Mouse (Mus musculus) mature B cell (primary cell): ENCODE measurements around the gene Pbx1.

Source experiments
- in situ Hi-C: fragments of 300-500 bp; cut with MboI; formaldehyde crosslinking; loops from 2 replicates; pipeline ENCODE4 v1.14.3; 2019

Pbx1 gene

GRCm38 (mm10) chr1:168167781-168168180 lies 264.3 kb downstream of the Pbx1 start:
- in situ Hi-C loops, result no loop called here

- in situ Hi-C loops, result no loop called here
These were observed 265.2 kb downstream of the Pbx1 start for GRCm38 (mm10) chr1:168166841-168167240.

GRCm38 (mm10) chr1:168164945-168165344 lies 267.1 kb downstream of the Pbx1 start:
- in situ Hi-C loops, result no loop called here

GRCm38 (mm10) chr1:168163521-168164233 lies 268.4 kb downstream of the Pbx1 start:
- in situ Hi-C loops, result no loop called here

- in situ Hi-C loops, result no loop called here
These were observed 292.9 kb downstream of the Pbx1 start for GRCm38 (mm10) chr1:168139138-168139682.

GRCm38 (mm10) chr1:168138669-168139068 lies 293.4 kb downstream of the Pbx1 start:
- in situ Hi-C loops, result no loop called here

GRCm38 (mm10) chr1:168137890-168138289 lies 294.2 kb downstream of the Pbx1 start:
- in situ Hi-C loops, result no loop called here

GRCm38 (mm10) chr1:168135545-168135944 lies 296.5 kb downstream of the Pbx1 start:
- in situ Hi-C loops, result no loop called here

- in situ Hi-C loops, result no loop called here
These were observed 298.4 kb downstream of the Pbx1 start for GRCm38 (mm10) chr1:168133696-168134095.

- in situ Hi-C loops, result no loop called here
These were observed 304.1 kb downstream of the Pbx1 start for GRCm38 (mm10) chr1:168128004-168128403.

- in situ Hi-C loops, result no loop called here
These were observed 307.2 kb downstream of the Pbx1 start for GRCm38 (mm10) chr1:168124643-168125490.

GRCm38 (mm10) chr1:168118077-168118476 lies 314.0 kb downstream of the Pbx1 start:
- in situ Hi-C loops, result no loop called here

GRCm38 (mm10) chr1:168117367-168117766 lies 314.7 kb downstream of the Pbx1 start:
- in situ Hi-C loops, result no loop called here

- in situ Hi-C loops, result no loop called here
These were observed 322.3 kb downstream of the Pbx1 start for GRCm38 (mm10) chr1:168109797-168110196.

GRCm38 (mm10) chr1:168103821-168104220 lies 328.2 kb downstream of the Pbx1 start:
- in situ Hi-C loops, result no loop called here

- in situ Hi-C loops, result no loop called here
These were observed 330.6 kb downstream of the Pbx1 start for GRCm38 (mm10) chr1:168101514-168101913.

- in situ Hi-C loops, result no loop called here
These were observed 333.3 kb downstream of the Pbx1 start for GRCm38 (mm10) chr1:168098806-168099205.

- in situ Hi-C loops, result no loop called here
These were observed 337.4 kb downstream of the Pbx1 start for GRCm38 (mm10) chr1:168094671-168095070.

GRCm38 (mm10) chr1:168093044-168093443 lies 339.0 kb downstream of the Pbx1 start:
- in situ Hi-C loops, result no loop called here

- in situ Hi-C loops, result no loop called here
These were observed 340.4 kb downstream of the Pbx1 start for GRCm38 (mm10) chr1:168091627-168092026.

GRCm38 (mm10) chr1:168088680-168089079 lies 343.4 kb downstream of the Pbx1 start:
- in situ Hi-C loops, result no loop called here

- in situ Hi-C loops, result no loop called here
These were observed 352.7 kb downstream of the Pbx1 start for GRCm38 (mm10) chr1:168079394-168079767.
